Mouse (Mus musculus) liver, postnatal 0 days (tissue): Measurements from ENCODE around the gene Lrrc7.

Source experiments
- CTCF ChIP-seq: sonication (generic); IDR thresholded peaks from 2 replicates; pipeline ENCODE4 v1.5.1; 2016; ENCODE audit warnings: antibody characterized with exemption, low read depth
- EP300 ChIP-seq: IDR thresholded peaks from 2 replicates; pipeline ENCODE4 v1.6.1; 2016; ENCODE audit warnings: antibody characterized with exemption, low read depth, mild to moderate bottlenecking

- TF ChIP-seq EP300 (no peak), CTCF (no peak)
Measured at GRCm38 (mm10) chr3:158307415-158307814, 254.6 kb downstream of the Lrrc7 start.
